Mouse (Mus musculus) forebrain, embryonic 10.5 days (tissue): ENCODE results near the gene Trim10. TPM values are rescaled to one million over a fixed set of nuclear protein-coding genes. Genes with fewer than 3 reads are reported as not detected.

Experiments used
- DNase-seq: peaks from one replicate; pipeline ENCODE4 v3.0.0-alpha.2; 2017; ENCODE audit warnings: low spot score; ENCODE audit errors: extremely low spot score
- H3K27ac ChIP-seq: fragments of 300-500 bp; sonication (generic); 2 replicates; pipeline ENCODE4 v1.5.1; 2016; ENCODE audit warnings: mild to moderate bottlenecking
- H3K27me3 ChIP-seq: fragments of 300-500 bp; sonication (generic); 2 replicates; pipeline ENCODE4 v1.6.1; 2016; ENCODE audit warnings: mild to moderate bottlenecking; ENCODE audit not compliant: poor library complexity, severe bottlenecking
- H3K36me3 ChIP-seq: fragments of 300-500 bp; sonication (generic); replicated peaks from 2 replicates; pipeline ENCODE4 v1.6.1; 2016; ENCODE audit warnings: mild to moderate bottlenecking, moderate library complexity
- H3K4me1 ChIP-seq: fragments of 300-500 bp; sonication (generic); 2 replicates; pipeline ENCODE4 v1.6.1; 2016
- H3K4me3 ChIP-seq: fragments of 300-500 bp; sonication (generic); 2 replicates; pipeline ENCODE4 v1.5.1; 2016; ENCODE audit warnings: mild to moderate bottlenecking, moderate library complexity
- H3K9me3 ChIP-seq: fragments of 300-500 bp; sonication (generic); 2 replicates; pipeline ENCODE4 v1.6.1; 2016; ENCODE audit warnings: mild to moderate bottlenecking, moderate library complexity
- WGBS: fragments of 180-500 bp; shearing (Covaris S2); methylation state at CpG from one replicate; pipeline ENCODE4 v1.1.7; 2016; 5-methylcytosine and 5-hydroxymethylcytosine counted together
- polyA plus RNA-seq: library from polyadenylated mRNA; unstranded; fragments of >200 nt; fragmentation: Nextera tagmentation; extraction: Ambion mirVana; gene quantifications from 2 replicates; pipeline ENCODE4 v1.2.1, GENCODE M21; 2016

Trim10 gene
- polyA plus RNA-seq, 1 experiment from 2014 or later = 9.8 TPM

DNA sequence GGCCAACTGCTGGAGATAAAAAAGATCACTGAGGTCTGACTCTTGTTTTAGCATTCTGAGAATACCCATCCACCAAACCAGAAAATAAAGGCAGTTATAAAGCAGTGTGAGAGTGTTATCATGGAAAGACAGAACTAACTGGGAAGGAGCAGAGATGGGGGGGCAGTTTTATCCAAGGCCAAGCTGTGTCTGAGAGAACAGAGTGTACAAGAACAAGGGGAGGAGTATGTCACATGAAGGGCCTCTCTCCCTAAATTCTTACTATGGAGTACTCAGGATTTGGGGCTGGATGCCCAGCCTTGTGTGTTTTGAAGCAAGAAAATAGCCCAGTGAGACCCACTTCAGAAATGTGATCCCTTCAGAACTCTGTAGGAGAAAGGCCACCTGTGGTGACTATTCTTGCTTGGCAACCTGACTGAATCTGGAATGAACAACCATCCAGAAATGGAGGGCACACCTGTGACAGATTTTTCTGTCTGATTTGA, 28.4 kb upstream of the Trim10 start:
- H3K36me3 ChIP-seq = peaks cover 14% of the 10 kb centered on the region
- DNase-seq = no peak
- no peaks in the 10 kb centered on the region for H3K27me3 ChIP-seq
- no peak overlapping the region for H3K27ac ChIP-seq
- peaks cover 21% of the 10 kb centered on the region for H3K4me1 ChIP-seq
- no peaks in the 10 kb centered on the region for H3K9me3 ChIP-seq
- H3K4me3 ChIP-seq = no peak overlapping the region

DNA sequence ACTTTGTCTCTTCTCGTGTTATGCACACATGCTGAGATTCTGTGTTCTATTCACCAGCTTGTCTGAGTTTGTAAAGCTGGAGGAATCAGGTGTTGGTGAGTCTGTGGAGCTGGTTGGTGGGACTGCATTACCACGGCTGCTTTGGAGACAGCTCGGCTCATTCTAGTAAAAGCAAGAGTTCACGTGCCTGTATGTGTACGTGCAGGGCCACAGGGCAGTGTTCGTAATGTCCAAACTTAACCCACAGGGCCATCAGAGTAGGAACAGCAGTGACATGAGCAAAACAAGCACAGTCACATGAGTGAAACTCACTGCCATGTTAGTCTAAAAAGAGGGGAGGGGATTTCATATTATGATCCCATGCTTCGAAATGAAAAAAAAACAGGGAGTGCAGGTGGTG, 25.7 kb upstream of the Trim10 start:
- no peak for DNase-seq
- H3K4me3 ChIP-seq = no peak overlapping the region
- no peak overlapping the region for H3K27ac ChIP-seq
- no peaks in the 10 kb centered on the region for H3K9me3 ChIP-seq
- H3K27me3 ChIP-seq = no peaks in the 10 kb centered on the region
- 84% methylated on average over 7 of the region's 7 CpGs for WGBS
- H3K4me1 ChIP-seq = peaks cover 6% of the 10 kb centered on the region; the same call in 1 of the 2 replicates
- H3K36me3 ChIP-seq = peaks cover 19% of the 10 kb centered on the region

DNA sequence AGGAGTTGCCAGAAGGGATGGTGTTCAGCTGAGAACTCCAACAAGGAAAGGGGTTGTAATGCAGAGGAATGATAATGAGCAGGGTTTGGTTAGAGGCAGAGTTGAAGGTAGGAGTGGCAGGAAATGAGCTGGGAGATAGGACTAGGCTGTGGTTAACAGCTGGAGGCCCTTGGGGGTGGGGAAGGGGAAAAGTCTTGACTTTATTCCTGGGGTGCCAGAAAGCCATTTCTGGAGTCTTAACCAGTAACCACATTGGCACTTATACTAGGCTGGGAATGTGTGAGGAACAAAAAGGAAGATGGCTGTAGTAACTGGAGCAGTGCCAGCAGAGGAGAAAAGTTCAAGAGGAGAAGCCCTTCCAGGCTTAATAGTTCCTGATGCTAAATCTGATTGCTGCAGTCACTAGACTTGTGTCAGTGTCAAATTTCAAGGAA, 25.1 kb upstream of the Trim10 start:
- Histone ChIP-seq H3K27me3 (no peaks in the 10 kb centered on the region), H3K27ac (no peak overlapping the region), H3K9me3 (no peaks in the 10 kb centered on the region), H3K4me1 (peaks cover 6% of the 10 kb centered on the region), H3K36me3 (peaks cover 16% of the 10 kb centered on the region; the same call in 1 of the 2 replicates), H3K4me3 (no peak overlapping the region)
- DNase-seq = no peak

DNA sequence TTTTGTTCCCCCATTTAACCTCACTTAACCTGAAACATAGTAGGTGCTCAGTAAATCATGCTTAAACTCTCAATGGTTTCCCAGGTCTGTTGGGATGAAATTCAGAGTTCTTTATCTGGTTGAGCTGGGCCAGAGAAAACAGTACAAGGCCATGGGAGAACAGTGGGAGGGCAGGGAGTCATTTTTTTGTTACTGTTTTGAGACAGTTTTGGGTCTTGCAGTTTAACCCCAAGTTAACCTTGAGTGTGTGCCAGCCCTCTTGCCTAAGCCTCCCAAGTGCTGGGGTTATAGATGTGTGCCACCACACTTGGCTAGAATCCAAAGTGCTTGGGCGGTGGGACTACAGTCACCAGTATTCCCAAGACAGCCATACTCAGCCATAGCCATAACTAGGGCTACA, 24.6 kb upstream of the Trim10 start:
- H3K9me3 ChIP-seq = no peaks in the 10 kb centered on the region
- DNase-seq = no peak
- H3K4me1 ChIP-seq = peaks cover 6% of the 10 kb centered on the region
- no peaks in the 10 kb centered on the region for H3K27me3 ChIP-seq
- no peak overlapping the region for H3K27ac ChIP-seq
- H3K4me3 ChIP-seq = no peak overlapping the region
- H3K36me3 ChIP-seq = peaks cover 16% of the 10 kb centered on the region; the same call in 1 of the 2 replicates
- 90% methylated on average over 1 of the region's 1 CpGs for WGBS

DNA sequence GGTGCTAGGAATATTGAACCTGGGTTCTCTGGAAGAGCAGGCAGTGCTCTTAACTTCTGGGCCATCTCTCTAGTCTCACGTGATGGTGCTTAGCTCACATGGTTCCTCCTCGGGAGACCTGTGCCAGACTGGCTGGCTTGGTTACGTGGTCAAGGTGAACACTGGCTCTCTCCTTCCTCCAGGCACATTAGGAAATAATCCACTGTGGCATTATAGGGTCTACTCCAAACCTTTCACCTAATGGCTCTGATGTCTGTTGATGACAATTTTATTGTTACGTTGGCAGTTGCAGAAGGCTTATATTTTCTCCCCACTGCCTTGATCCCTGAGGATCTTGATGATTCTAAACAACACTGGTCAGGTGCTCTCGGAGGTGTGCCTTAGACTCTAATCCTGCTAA, 20.5 kb upstream of the Trim10 start:
- WGBS = 88% methylated on average over 5 of the region's 5 CpGs
- H3K4me3 ChIP-seq = no peak overlapping the region
- H3K27me3 ChIP-seq = no peaks in the 10 kb centered on the region
- no peak for DNase-seq
- H3K27ac ChIP-seq = no peak overlapping the region
- H3K36me3 ChIP-seq = peaks cover 40% of the 10 kb centered on the region
- peaks cover 4% of the 10 kb centered on the region for H3K4me1 ChIP-seq
- no peaks in the 10 kb centered on the region for H3K9me3 ChIP-seq

DNA sequence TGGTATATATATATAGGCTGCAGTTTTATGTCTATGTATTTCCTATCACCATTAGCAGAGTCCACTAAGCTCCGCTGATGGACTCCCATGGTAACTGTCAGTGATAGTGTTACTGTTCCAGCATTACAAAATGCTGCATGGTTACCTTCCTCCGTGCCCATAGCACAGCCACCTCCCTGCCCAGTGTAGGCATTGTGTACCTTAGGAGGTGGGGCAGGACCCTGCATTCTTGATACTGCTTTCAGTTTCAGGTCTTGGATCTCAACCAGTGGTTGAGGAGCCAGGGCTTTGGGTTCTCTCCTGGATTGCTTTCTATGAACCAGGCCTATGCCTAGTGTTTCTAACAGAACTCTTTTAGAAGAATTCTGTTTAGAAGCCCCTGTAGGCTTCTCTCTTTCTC, 19.4 kb upstream of the Trim10 start:
- DNase-seq = no peak
- H3K9me3 ChIP-seq = no peaks in the 10 kb centered on the region
- WGBS = 95% methylated on average over 2 of the region's 2 CpGs
- H3K36me3 ChIP-seq = peaks cover 51% of the 10 kb centered on the region
- H3K27ac ChIP-seq = no peak overlapping the region
- no peaks in the 10 kb centered on the region for H3K27me3 ChIP-seq
- H3K4me1 ChIP-seq = no peaks in the 10 kb centered on the region; the same call in 1 of the 2 replicates
- H3K4me3 ChIP-seq = no peak overlapping the region

DNA sequence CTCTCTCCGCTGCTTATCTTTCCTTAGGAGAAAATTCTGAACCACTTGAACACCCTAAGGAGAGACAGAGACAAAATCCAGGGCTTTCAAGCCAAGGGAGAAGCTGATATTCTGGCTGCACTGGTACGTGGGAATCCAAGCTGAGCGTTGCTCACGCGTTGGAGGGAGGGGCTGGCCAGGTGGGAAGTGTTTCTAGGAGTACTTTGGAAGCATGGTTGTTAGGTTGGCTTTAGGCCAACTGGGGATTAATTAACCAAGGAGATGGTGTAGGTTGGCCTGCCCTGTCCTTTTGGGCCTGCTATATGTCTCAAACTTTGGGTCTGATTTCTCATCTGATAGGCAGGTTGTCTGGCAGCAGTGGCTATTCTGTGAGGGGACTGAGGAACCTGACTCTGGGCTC, 18.2 kb upstream of the Trim10 start:
- DNase-seq = no peak
- Histone ChIP-seq H3K4me1 (no peaks in the 10 kb centered on the region; the same call in 1 of the 2 replicates), H3K36me3 (peaks cover 61% of the 10 kb centered on the region), H3K4me3 (no peak overlapping the region), H3K27me3 (no peaks in the 10 kb centered on the region), H3K27ac (no peak overlapping the region), H3K9me3 (no peaks in the 10 kb centered on the region)
- WGBS = 94% methylated on average over 5 of the region's 5 CpGs

DNA sequence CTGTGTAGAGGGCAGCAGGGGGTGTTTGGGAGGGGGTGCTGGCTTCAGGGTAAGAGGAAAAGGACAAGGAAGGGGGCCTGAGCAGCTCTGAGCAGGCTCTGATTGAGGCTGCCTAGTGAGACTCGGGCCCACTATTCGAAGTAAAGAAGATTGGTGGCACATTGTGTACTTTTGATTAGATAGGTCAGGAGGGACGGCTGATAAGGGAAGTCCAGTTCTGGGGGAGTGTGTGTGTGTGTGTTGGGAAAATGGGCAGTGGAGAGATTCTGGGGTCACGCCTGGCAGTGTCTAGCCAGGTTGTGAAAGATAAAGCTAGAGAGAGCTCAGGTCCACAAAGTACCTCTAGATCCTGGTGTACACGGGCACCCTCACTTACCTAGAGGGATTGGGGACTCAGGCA, 17.7 kb upstream of the Trim10 start:
- Histone ChIP-seq H3K27ac (no peak overlapping the region), H3K27me3 (no peaks in the 10 kb centered on the region), H3K36me3 (peaks cover 65% of the 10 kb centered on the region), H3K4me3 (no peak overlapping the region), H3K9me3 (no peaks in the 10 kb centered on the region), H3K4me1 (no peaks in the 10 kb centered on the region; the same call in 1 of the 2 replicates)
- WGBS = 92% methylated on average over 5 of the region's 5 CpGs
- DNase-seq = no peak

DNA sequence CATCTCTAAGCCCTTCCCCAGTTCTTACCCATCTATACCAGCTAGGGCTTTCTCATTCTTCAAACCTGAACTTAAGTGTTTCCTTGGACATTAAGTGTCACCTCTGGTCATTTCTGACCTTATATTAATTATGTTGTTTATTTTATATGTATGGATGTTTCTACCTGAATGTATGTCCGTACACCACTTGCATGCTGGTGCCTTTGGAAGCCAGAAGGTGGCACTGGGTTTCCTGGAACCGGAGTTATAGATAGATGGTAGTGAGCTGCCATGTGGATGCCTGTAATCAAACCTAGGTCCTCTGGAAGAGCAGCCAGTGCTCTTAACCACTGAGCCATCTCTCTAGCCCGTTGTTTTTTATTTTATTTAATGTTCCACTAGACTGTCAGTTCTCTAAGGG, 13.9 kb upstream of the Trim10 start:
- Histone ChIP-seq H3K9me3 (no peaks in the 10 kb centered on the region), H3K36me3 (peaks cover 92% of the 10 kb centered on the region), H3K4me3 (no peak overlapping the region), H3K4me1 (no peaks in the 10 kb centered on the region), H3K27me3 (no peaks in the 10 kb centered on the region), H3K27ac (no peak overlapping the region)
- WGBS = 91% methylated on average over 3 of the region's 3 CpGs
- DNase-seq = no peak

DNA sequence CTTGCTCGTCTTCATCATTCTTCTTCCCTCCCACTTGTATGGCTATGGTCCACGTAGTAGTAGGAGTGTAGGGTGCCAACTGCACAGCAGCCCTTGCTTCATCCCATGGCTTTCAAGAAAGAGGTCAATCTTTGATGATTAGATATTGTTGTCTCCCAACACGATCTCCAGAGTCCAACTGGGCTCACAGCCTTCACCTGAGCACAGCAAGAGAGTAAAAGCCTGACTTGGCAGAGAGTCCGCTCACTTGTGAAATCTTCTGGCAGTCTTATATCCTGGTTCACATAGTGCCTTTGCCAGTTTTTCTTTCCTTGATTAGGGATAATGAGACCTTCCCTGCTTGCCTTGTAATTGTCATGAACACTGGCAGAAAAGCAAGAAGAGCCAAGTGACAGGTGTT, 13.1 kb upstream of the Trim10 start:
- Histone ChIP-seq H3K27ac (no peak overlapping the region), H3K36me3 (peaks cover 84% of the 10 kb centered on the region), H3K4me1 (no peaks in the 10 kb centered on the region), H3K9me3 (no peaks in the 10 kb centered on the region), H3K4me3 (no peak overlapping the region), H3K27me3 (no peaks in the 10 kb centered on the region)
- no peak for DNase-seq
- WGBS = 94% methylated on average over 4 of the region's 4 CpGs

DNA sequence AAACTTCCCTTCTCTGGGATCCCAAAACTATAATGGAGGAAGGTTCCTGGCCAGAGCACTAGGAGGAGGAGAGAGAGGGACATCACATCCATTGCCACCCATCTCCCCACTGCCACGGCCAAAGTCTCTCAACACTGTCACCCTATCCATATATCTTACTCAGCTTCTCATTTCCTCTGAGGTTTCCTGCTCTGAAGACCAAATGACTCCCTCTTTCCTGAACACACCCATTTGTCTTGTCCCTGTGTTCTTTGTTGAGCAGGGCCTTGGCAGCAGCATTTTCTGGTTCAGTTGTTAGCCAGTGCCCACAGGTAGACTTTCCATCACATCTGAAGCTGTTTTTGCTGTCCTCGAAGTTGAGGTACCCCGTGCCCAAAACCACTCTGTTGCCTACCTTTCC, 11.2 kb upstream of the Trim10 start:
- H3K36me3 ChIP-seq = peaks cover 65% of the 10 kb centered on the region

DNA sequence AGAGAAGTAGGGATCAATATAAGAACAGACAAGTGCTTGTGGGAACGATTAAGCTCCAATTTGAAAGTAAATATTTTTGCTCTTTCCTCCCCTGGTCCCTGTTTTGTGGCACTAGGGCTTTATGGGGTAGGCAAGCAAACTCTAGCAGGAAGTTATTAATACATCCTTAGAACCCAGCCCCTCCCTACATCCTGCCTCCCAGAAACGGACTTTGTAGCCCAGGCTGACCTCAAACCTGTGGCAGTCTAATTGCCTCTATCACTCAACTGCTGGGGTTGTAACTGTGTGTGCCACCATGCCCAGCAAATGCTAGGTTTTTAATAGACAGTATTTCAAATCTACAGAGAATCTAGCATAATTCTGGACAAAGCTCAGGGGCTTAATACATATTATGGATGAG, 7.7 kb upstream of the Trim10 start:
- Histone ChIP-seq H3K9me3 (no peaks in the 10 kb centered on the region), H3K36me3 (peaks cover 31% of the 10 kb centered on the region), H3K27me3 (peaks cover 12% of the 10 kb centered on the region), H3K27ac (no peak overlapping the region), H3K4me3 (no peak overlapping the region), H3K4me1 (peaks cover 3% of the 10 kb centered on the region)
- no peak for DNase-seq
- WGBS = 65% methylated on average over 2 of the region's 2 CpGs

More for the DNA sequence above, 11.2 kb upstream of the Trim10 start:
- Histone ChIP-seq H3K9me3 (no peaks in the 10 kb centered on the region), H3K27ac (no peak overlapping the region), H3K27me3 (no peaks in the 10 kb centered on the region), H3K4me3 (no peak overlapping the region), H3K4me1 (no peaks in the 10 kb centered on the region)
- DNase-seq = no peak
- 89% methylated on average over 3 of the region's 3 CpGs for WGBS

DNA sequence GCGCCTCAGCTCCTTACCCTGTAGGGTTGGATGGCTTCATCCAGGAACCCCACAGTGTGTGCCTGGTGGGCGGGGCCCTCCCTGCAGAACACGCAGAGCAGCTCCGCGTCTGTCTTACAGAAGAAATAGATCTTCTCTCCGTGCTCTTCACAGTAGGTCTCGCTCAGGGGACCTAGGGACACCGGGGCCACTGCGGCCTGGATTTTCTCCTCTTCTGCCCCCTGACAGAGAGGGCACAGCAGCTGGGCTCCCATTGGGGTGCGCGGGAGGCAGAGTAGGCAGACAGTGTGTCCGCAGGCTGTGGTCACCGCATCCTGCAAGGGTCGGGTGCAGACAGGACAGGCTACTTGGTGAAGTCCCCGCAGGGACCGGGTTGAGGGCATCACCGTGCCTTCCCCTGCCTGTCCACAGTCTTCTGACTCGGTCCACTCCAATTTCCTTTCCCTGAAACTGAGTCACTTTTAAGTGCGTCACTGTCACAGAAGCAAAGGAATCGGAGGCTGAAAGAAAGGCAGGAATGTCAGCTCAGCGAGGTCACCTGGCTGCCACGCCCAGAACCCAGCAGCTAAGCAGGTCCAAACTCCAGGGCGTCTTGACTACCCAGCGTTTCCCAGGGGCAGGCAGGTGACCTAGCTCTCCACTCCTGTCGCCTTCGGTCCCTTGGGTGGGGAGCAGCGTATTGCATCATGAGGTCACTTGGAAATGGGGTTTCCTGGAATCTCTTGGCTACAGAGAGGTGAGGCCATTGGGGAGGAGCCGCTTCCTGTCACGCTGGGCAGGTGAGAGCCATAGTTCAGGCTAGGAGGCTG, 2.5 kb upstream of the Trim10 start, which contains the start of gene Trim15:
Trim15 (minus strand) TSS at position 492 of the 809 bp plus-strand sequence.
- Histone ChIP-seq H3K4me1 (peaks cover 10% of the 10 kb centered on the region), H3K4me3 (peak within 1 kb of the TSS; percentile 41), H3K27me3 (peaks cover 29% of the 10 kb centered on the region), H3K36me3 (no peaks in the 10 kb centered on the region), H3K27ac (peak within 1 kb of the TSS; percentile 56; the same call in 1 of the 2 replicates), H3K9me3 (no peaks in the 10 kb centered on the region)
- 15% methylated on average over 29 of the region's 29 CpGs for WGBS
- no peak for DNase-seq
